Mouse (Mus musculus): ENCODE data around the gene Palb2.
"Not testable (repeated sequence)": the region's sequence is repeated elsewhere in the genome, so short reads cannot be mapped to it uniquely, and the experiment has no call there.

Palb2 gene

GRCm38 (mm10) chr7:122132497-122133337 is at the start of gene Palb2, which contains the start of gene Dctn5:
Palb2 (minus strand) TSS chr7:122132985.
Dctn5 (plus strand) TSS chr7:122133041.
- peak; percentile 91 to 98 for DNase-seq (ENCODE audit: low spot score in 2 of 2)

- DNase-seq (ENCODE audit: low spot score in 2 of 2) = no peak
Observed at GRCm38 (mm10) chr7:122180720-122181119, 47.9 kb upstream of the Palb2 start.

GRCm38 (mm10) chr7:122171613-122172012 is 38.8 kb upstream of the Palb2 start:
- no peak for DNase-seq (ENCODE audit: low spot score in 2 of 2)

DNA sequence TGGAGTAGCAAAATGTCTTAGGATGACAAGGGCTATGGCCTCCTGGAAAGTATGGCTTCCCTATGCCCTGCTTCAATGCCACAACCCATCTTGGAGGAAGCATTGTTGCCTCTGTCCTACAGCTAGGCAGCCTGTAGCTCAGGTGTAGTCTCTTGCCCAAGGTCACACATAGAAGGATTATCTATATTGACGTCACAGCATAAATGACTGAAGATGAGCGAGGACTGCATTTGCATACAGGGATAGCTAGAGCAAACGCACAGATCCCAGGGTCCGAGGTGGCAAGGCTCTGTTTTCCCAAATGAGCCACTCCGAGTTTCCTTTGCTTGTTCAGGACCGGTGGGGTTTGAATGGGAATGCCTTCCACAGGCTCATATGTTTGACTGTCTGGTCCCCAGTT is 37.9 kb upstream of the Palb2 start:
- DNase-seq (ENCODE audit: low spot score in 2 of 2) = no peak

GRCm38 (mm10) chr7:122167203-122167602 is 34.4 kb upstream of the Palb2 start:
- DNase-seq (ENCODE audit: low spot score in 2 of 2) = no peak

GRCm38 (mm10) chr7:122163766-122164165 is 31.0 kb upstream of the Palb2 start:
- no peak for DNase-seq (ENCODE audit: low spot score in 2 of 2)

DNA sequence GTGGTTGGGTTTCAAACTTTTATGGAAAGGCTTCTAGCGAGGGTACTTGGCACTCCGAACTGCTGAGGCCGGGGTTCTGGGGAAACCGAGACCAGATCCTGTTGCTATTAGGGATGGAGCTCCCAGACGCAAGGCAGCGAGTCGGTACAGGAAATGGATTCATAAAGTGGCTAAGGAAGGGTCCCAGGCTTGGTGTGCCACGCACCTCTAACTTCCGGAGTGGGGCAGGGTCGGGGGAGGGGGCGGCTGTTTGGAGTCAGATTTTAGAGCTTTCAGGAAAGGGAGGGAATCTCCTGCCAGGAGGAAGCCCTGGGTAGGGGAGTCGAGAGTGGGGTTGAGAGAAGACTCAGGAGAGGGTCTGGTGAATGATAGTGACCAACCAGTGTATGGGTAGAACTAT is 27.3 kb upstream of the Palb2 start:
- no peak for DNase-seq (ENCODE audit: low spot score in 2 of 2)

- peak; percentile 33 to 77 for DNase-seq (ENCODE audit: low spot score in 2 of 2)
Observed at GRCm38 (mm10) chr7:122158915-122159902, 26.4 kb upstream of the Palb2 start, which contains the start of gene Plk1. Plk1 (plus strand) TSS chr7:122159439.

DNA sequence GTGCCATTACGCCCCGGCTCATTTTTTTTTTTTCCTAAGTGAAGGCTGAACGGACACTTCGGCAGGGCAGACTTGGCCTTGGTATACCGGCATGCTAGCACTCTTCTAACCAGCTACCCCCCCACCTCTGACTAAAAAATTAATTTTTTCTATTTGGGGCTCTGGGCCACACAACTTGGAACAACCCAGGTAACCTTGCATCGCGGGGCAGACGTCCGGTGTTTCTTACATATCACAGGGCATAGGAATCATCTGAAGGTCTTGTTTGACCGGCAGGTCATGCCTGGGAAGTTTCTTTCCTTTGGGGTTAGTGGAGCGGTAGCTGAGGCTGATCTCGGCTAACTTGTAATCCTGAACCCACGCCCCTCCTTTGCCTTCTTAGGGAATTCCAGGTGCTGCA is 25.7 kb upstream of the Palb2 start:
- no peak for DNase-seq (ENCODE audit: low spot score in 2 of 2)

DNA sequence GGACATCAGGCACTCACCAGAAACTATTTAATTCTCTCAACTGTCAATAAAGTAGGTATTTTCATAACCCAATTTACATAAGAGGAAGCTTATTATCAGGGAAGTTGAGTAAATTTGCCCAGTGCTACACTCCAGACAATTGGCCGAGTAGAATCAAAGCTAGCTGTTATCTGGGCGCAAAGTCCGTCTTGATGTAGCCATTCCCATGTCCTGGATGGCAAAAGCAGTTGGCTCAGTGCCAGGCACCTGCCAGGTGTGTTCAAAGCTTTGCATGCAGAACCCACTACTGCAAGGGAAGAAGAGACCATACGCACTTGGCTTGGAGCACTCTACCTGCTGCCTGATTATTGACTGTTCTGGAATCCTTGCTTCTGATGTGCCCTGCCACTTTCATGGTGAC is 19.7 kb upstream of the Palb2 start:
- no peak for DNase-seq (ENCODE audit: low spot score in 2 of 2)

- no peak for DNase-seq (ENCODE audit: low spot score in 2 of 2)
Observed at GRCm38 (mm10) chr7:122140991-122141390, 8.2 kb upstream of the Palb2 start.

DNA sequence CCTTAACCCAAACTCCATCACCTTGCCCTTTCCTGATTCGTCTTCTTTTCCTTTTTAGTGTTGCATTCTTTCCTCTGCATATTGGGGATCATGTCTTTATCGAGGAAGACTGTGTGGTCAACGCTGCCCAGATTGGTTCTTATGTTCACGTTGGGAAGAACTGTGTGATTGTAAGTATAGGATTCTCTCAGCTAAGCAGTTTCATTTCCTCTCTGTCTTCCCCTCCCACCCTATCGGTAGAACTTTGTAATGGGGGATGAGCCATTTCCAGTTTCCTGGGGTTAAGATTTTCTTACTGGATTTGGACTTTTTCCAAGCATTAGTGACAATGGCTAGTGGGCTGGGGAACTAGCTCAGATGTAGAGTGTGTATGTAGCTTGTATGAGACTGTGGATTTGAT is 5.4 kb upstream of the Palb2 start:
- DNase-seq (ENCODE audit: low spot score in 2 of 2) = no peak

DNA sequence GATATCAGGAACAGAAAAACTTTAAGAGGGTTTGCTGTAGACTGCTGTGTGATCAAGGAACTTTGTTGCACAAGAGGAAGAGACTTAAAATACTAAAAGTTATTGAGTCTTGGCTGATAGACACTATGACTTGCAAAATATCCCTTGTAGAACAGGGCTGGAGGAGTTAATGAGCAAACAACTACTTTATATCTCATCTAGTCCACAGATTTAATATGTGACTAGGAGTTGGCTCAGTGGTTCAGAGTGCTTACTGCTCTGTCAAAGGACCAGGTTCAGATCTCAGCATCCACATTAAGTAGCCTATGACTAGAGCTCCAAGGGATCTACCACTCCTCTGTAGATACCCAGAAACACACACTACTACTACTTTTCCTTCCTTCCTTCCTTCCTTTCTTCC is 4.3 kb upstream of the Palb2 start:
- DNase-seq (ENCODE audit: low spot score in 2 of 2) = no peak

GRCm38 (mm10) chr7:122135070-122135469 is 2.3 kb upstream of the Palb2 start:
- DNase-seq (ENCODE audit: low spot score in 2 of 2) = no peak

DNA sequence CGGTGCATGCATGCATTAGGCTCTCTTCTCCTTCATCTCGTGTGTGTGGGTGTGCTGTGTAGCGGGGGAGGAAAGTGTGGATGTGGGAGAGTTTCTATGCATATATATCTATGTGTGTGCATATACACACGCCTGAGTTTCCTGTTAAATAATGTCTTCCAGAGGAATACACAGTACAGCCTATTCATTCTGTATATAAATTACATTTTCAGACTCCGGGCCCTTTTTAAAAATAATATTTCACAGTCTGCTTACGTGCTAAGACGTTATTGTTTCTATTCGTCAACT is 497 bp upstream of the Palb2 start:
- no peak for DNase-seq (ENCODE audit: low spot score in 2 of 2)

GRCm38 (mm10) chr7:122131834-122132233 is 951 bp downstream of the Palb2 start:
- DNase-seq (ENCODE audit: low spot score in 2 of 2) = no peak

DNA sequence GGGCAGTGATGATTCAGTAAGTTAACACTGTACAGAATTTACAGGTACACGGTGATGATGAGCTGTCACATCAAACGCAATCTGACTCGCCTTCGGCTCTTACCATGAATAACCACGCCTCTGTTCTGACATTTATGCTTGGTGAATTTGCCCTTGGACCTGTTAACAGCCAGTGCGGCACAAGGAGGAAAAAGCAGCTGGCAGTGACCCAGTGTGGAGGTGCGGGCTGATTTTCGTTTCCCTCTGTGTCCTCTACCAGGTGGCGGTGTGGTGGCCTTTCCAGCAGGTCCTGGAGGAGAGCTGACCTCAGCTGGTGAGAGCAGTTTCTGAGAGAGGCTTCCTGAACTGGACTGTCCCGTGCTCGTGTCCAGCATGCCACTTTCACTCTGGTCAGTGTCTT is 5.8 kb downstream of the Palb2 start:
- DNase-seq (ENCODE audit: low spot score in 2 of 2) = no peak

GRCm38 (mm10) chr7:122125636-122126035 is 7.1 kb downstream of the Palb2 start:
- DNase-seq (ENCODE audit: low spot score in 2 of 2) = no peak

DNA sequence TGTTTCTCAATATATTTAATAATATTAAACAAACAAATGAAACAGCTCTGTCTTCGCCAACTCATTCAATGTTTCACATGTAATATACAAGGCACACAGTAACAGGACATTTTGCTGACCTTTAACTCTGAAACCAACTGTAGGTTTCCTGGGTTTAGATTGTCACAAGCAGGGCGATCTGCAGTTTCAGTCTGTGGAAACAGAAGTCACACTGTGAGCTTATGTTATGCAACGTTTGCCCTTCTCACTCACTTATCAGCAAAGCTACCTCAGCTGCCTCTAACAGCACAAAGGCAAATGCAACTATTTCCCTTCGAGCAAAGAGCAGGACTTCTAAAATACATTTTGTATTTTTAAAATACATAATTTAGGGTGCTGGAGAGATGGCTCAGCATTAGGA is 9.3 kb downstream of the Palb2 start:
- DNase-seq (ENCODE audit: low spot score in 2 of 2) = no peak

DNA sequence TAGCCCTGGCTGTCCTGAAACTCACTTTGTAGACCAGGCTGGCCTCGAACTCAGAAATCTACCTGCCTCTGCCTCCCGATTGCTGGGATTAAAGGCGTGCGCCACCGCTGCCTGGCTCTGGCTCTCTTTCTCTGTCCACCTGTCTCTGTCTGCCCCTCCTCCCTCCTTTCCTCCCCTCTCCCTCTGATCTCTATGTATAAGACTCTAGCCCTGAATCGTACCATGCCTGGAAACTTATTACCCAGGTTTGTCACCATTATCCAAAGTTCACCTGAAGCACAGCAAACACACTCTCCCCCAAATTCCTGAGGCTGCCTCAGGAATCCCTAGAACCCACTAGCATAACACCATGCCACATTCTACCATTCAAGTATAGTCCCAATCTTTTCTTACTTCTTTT is 24.6 kb downstream of the Palb2 start:
- DNase-seq (ENCODE audit: low spot score in 2 of 2) = no peak

DNA sequence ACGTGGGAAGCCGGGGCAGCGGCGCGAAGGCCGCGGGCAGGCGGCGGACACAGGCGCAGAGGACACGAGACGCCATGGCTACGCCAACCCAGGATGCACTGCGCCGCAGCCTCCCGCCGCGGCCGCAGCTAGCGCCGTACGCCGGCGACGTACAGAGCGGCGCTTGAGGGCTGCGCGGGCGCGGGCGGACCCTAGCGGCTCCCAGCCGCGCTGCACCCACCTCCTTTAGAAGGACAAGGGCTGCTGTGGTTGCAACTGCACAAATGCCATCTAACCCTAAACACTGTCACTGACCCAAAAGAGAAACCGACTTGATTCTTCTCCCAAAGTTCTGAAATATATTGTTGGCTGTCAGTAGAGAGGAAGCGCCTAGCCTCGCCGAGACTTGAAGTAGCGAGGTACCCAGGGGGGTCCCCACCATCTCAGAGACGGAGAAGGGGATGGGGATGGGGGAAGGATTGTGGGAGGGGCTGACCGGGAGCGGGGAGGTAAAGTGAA is 31.0 kb downstream of the Palb2 start, which contains the start of gene Ndufab1:
Gene Ndufab1 (minus strand): TSS at position 140 of the 498 bp plus-strand sequence.
- DNase-seq (ENCODE audit: low spot score in 2 of 2) = peak; percentile 66 to 85

GRCm38 (mm10) chr7:122101014-122101746 is 31.6 kb downstream of the Palb2 start:
- DNase-seq (ENCODE audit: low spot score in 2 of 2) = not testable (repeated sequence)
